Mouse (Mus musculus): ENCODE results near the gene Pex3. TPM values are rescaled to one million over a fixed set of nuclear protein-coding genes. Genes with fewer than 3 reads are reported as not detected.
A peak's percentile ranks its signal among the peaks of the same experiment; 100 is the strongest.
"Not testable (repeated sequence)": the region's sequence is repeated elsewhere in the genome, so short reads cannot be mapped to it uniquely, and the experiment has no call there.

Pex3 gene
- total RNA-seq, 1 experiment: 14.8 TPM

DNA sequence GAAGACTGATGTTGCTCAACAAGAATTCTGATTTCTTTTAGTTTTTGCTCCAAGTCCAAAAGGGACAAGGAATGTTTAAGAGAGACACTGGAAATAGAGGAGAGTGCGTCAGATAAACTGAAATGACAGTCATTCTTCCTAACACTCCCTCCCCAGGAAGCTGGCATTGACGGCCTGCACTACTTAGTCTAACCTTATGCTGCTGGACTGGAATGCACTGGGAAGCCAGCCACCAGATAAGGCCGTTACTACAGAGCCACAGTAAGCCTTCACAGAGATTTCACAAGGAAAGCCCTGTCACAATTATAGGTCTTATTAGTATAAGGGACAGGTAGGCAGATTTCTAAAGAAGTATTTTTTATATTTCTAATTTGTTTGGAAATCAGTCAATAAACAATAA lies 18.2 kb downstream of the Pex3 start:
- DNase-seq (ENCODE audit: low read depth, low spot score): no peak
- no peaks in the 10 kb centered on the region for H3K4me1 ChIP-seq (ENCODE audit: control insufficient read depth in 2 of 2, insufficient read depth in 2 of 2, low read length in 2 of 2, poor library complexity in 1 of 2)
- no peak overlapping the region for H3K9ac ChIP-seq (ENCODE audit: insufficient read depth, low read depth, low read length, poor library complexity, severe bottlenecking)
- H3K36me3 ChIP-seq (ENCODE audit: control insufficient read depth, insufficient read depth, low read length, poor library complexity, severe bottlenecking): no peaks in the 10 kb centered on the region
- TF ChIP-seq ZC3H11A (IDR thresholded peaks at IDR 0.05; ENCODE audit: borderline replicate concordance, low read depth, low read length) (no peak), MAFK (IDR thresholded peaks at IDR 0.05; ENCODE audit: insufficient read depth, low read depth, low read length) (no peak), ZNF384 (IDR thresholded peaks at IDR 0.05; ENCODE audit: low read depth, low read length) (no peak)
- no peak overlapping the region for H3K4me3 ChIP-seq (ENCODE audit: insufficient read depth in 1 of 2, low read depth in 1 of 2, low read length in 2 of 2, poor library complexity in 1 of 2, severe bottlenecking in 1 of 2)
- in situ Hi-C loops (cut with MboI; ENCODE audit: low sequenced_read_pairs in 2 of 2, unreplicated experiment in 2 of 2): no loop called here
- no peaks in the 10 kb centered on the region for H3K9me3 ChIP-seq (ENCODE audit: control insufficient read depth, insufficient read depth, low read depth, low read length)
- H3K27ac ChIP-seq (ENCODE audit: insufficient read depth, low read depth, low read length, poor library complexity, severe bottlenecking): no peak overlapping the region

GRCm38 (mm10) chr10:13528155-13528554 lies 24.8 kb downstream of the Pex3 start:
- no peak for DNase-seq (ENCODE audit: low read depth, low spot score)
- Histone ChIP-seq H3K9me3 (ENCODE audit: control insufficient read depth, insufficient read depth, low read depth, low read length) (no peaks in the 10 kb centered on the region), H3K9ac (ENCODE audit: insufficient read depth, low read depth, low read length, poor library complexity, severe bottlenecking) (no peak overlapping the region), H3K4me3 (ENCODE audit: insufficient read depth in 1 of 2, low read depth in 1 of 2, low read length in 2 of 2, poor library complexity in 1 of 2, severe bottlenecking in 1 of 2) (no peak overlapping the region), H3K4me1 (ENCODE audit: control insufficient read depth in 2 of 2, insufficient read depth in 2 of 2, low read length in 2 of 2, poor library complexity in 1 of 2) (no peaks in the 10 kb centered on the region; a peak in 1 of 4 replicates), H3K27ac (ENCODE audit: insufficient read depth, low read depth, low read length, poor library complexity, severe bottlenecking) (no peak overlapping the region), H3K36me3 (ENCODE audit: control insufficient read depth, insufficient read depth, low read length, poor library complexity, severe bottlenecking) (peaks cover 2% of the 10 kb centered on the region; the same call in 1 of the 2 replicates)
- TF ChIP-seq HCFC1 (IDR thresholded peaks at IDR 0.05; ENCODE audit: borderline replicate concordance, insufficient read depth, low read length) (no peak), ZC3H11A (IDR thresholded peaks at IDR 0.05; ENCODE audit: borderline replicate concordance, low read depth, low read length) (no peak), MAFK (IDR thresholded peaks at IDR 0.05; ENCODE audit: insufficient read depth, low read depth, low read length) (no peak), ZNF384 (IDR thresholded peaks at IDR 0.05; ENCODE audit: low read depth, low read length) (no peak), CHD2 (IDR thresholded peaks at IDR 0.05; ENCODE audit: low read depth, low read length) (no peak)
- in situ Hi-C loops (cut with MboI; ENCODE audit: low sequenced_read_pairs in 2 of 2, unreplicated experiment in 2 of 2): no loop called here

- no peak overlapping the region for H3K27ac ChIP-seq (ENCODE audit: insufficient read depth, low read depth, low read length, poor library complexity, severe bottlenecking)
- H3K4me1 ChIP-seq (ENCODE audit: control insufficient read depth in 2 of 2, insufficient read depth in 2 of 2, low read length in 2 of 2, poor library complexity in 1 of 2): no peaks in the 10 kb centered on the region; a peak in 1 of 4 replicates
- TF ChIP-seq ZNF384 (IDR thresholded peaks at IDR 0.05; ENCODE audit: low read depth, low read length) (no peak), ZC3H11A (IDR thresholded peaks at IDR 0.05; ENCODE audit: borderline replicate concordance, low read depth, low read length) (no peak), CHD2 (IDR thresholded peaks at IDR 0.05; ENCODE audit: low read depth, low read length) (no peak), MAFK (IDR thresholded peaks at IDR 0.05; ENCODE audit: insufficient read depth, low read depth, low read length) (no peak), HCFC1 (IDR thresholded peaks at IDR 0.05; ENCODE audit: borderline replicate concordance, insufficient read depth, low read length) (no peak)
- H3K9me3 ChIP-seq (ENCODE audit: control insufficient read depth, insufficient read depth, low read depth, low read length): no peaks in the 10 kb centered on the region
- H3K9ac ChIP-seq (ENCODE audit: insufficient read depth, low read depth, low read length, poor library complexity, severe bottlenecking): no peak overlapping the region
- no peak overlapping the region for H3K4me3 ChIP-seq (ENCODE audit: insufficient read depth in 1 of 2, low read depth in 1 of 2, low read length in 2 of 2, poor library complexity in 1 of 2, severe bottlenecking in 1 of 2)
- no peak for DNase-seq (ENCODE audit: low read depth, low spot score)
- in situ Hi-C loops (cut with MboI; ENCODE audit: low sequenced_read_pairs in 2 of 2, unreplicated experiment in 2 of 2): no loop called here
- H3K36me3 ChIP-seq (ENCODE audit: control insufficient read depth, insufficient read depth, low read length, poor library complexity, severe bottlenecking): peaks cover 2% of the 10 kb centered on the region; the same call in 1 of the 2 replicates
Measured at GRCm38 (mm10) chr10:13521857-13522256, 31.1 kb downstream of the Pex3 start.

GRCm38 (mm10) chr10:13502371-13502770 lies 50.6 kb downstream of the Pex3 start:
- H3K4me3 ChIP-seq (ENCODE audit: insufficient read depth in 1 of 2, low read depth in 1 of 2, low read length in 2 of 2, poor library complexity in 1 of 2, severe bottlenecking in 1 of 2): no peak overlapping the region
- peaks cover 2 to 3% of the 10 kb centered on the region in 2 experiments; a peak in 1 of 4 replicates for H3K4me1 ChIP-seq (ENCODE audit: control insufficient read depth in 2 of 2, insufficient read depth in 2 of 2, low read length in 2 of 2, poor library complexity in 1 of 2)
- no peaks in the 10 kb centered on the region for H3K9me3 ChIP-seq (ENCODE audit: control insufficient read depth, insufficient read depth, low read depth, low read length)
- in situ Hi-C loops (cut with MboI; ENCODE audit: low sequenced_read_pairs in 2 of 2, unreplicated experiment in 2 of 2): no loop called here
- no peak for TF ChIP-seq ZNF384 (IDR thresholded peaks at IDR 0.05; ENCODE audit: low read depth, low read length)
- TF ChIP-seq CHD2 (IDR thresholded peaks at IDR 0.05; ENCODE audit: low read depth, low read length): no peak
- no peak for TF ChIP-seq HCFC1 (IDR thresholded peaks at IDR 0.05; ENCODE audit: borderline replicate concordance, insufficient read depth, low read length)
- no peak for TF ChIP-seq ZC3H11A (IDR thresholded peaks at IDR 0.05; ENCODE audit: borderline replicate concordance, low read depth, low read length)
- no peak for TF ChIP-seq MAFK (IDR thresholded peaks at IDR 0.05; ENCODE audit: insufficient read depth, low read depth, low read length)
- no peak overlapping the region for H3K9ac ChIP-seq (ENCODE audit: insufficient read depth, low read depth, low read length, poor library complexity, severe bottlenecking)
- no peak overlapping the region for H3K27ac ChIP-seq (ENCODE audit: insufficient read depth, low read depth, low read length, poor library complexity, severe bottlenecking)
- no peak for DNase-seq (ENCODE audit: low read depth, low spot score)
- no peaks in the 10 kb centered on the region for H3K36me3 ChIP-seq (ENCODE audit: control insufficient read depth, insufficient read depth, low read length, poor library complexity, severe bottlenecking)

GRCm38 (mm10) chr10:13501533-13501932 lies 51.4 kb downstream of the Pex3 start:
- peak overlapping the region; percentile 47 to 96; a peak in 3 of 4 replicates for H3K4me3 ChIP-seq (ENCODE audit: insufficient read depth in 1 of 2, low read depth in 1 of 2, low read length in 2 of 2, poor library complexity in 1 of 2, severe bottlenecking in 1 of 2)
- H3K4me1 ChIP-seq (ENCODE audit: control insufficient read depth in 2 of 2, insufficient read depth in 2 of 2, low read length in 2 of 2, poor library complexity in 1 of 2); H3K36me3 ChIP-seq (ENCODE audit: control insufficient read depth, insufficient read depth, low read length, poor library complexity, severe bottlenecking); H3K9ac ChIP-seq (ENCODE audit: insufficient read depth, low read depth, low read length, poor library complexity, severe bottlenecking); DNase-seq (ENCODE audit: low read depth, low spot score); H3K27ac ChIP-seq (ENCODE audit: insufficient read depth, low read depth, low read length, poor library complexity, severe bottlenecking); H3K9me3 ChIP-seq (ENCODE audit: control insufficient read depth, insufficient read depth, low read depth, low read length); in situ Hi-C loops (cut with MboI; ENCODE audit: low sequenced_read_pairs in 2 of 2, unreplicated experiment in 2 of 2): not testable (repeated sequence)
